In genomic region chr10:26995182-26995975, GRCm38 (mm10) we compare ENCODE assay signal across 9 mouse cellular contexts.
A peak's percentile ranks its signal among the peaks of the same experiment; 100 is the strongest.
DNase-seq lines count a peak whose midpoint lies in the region; ATAC-seq and TF ChIP-seq lines count a peak whose summit lies in the region.
"Had no signal": no experiment of that assay in that cellular context is flagged by ENCODE, and none has a peak within 500 bp of the region (broad histone marks: within the 10 kb centered on the region; RNA-seq: fewer than 3 reads in every experiment).

No protein-coding gene starts in this region.

- WGBS in kidney, embryonic 14.5 days, result 75% methylated on average over 8 of the region's 8 CpGs
- WGBS in hindbrain, embryonic 11.5 days, result 77% methylated on average over 8 of the region's 8 CpGs

- no peak overlapping the region for H3K27ac ChIP-seq in kidney, embryonic 14.5 days (ENCODE audit: low read depth, low read length)
- H3K27ac ChIP-seq in embryonic fibroblast, embryonic 13.5 days (ENCODE audit: insufficient read depth, low read length), result peak overlapping the region; percentile 85
- H3K27ac ChIP-seq in hindbrain, embryonic 11.5 days (ENCODE audit: low read depth, low read length), result no peak overlapping the region

- H3K4me1 ChIP-seq in kidney, embryonic 14.5 days (ENCODE audit: control insufficient read depth, insufficient read depth, low read length), result no peaks in the 10 kb centered on the region
- peaks cover 12% of the 10 kb centered on the region for H3K4me1 ChIP-seq in embryonic fibroblast, embryonic 13.5 days (ENCODE audit: control insufficient read depth, insufficient read depth, low read length)
- H3K4me1 ChIP-seq in hindbrain, embryonic 11.5 days (replicated peaks; ENCODE audit: control insufficient read depth, insufficient read depth, low read length), result no peaks in the 10 kb centered on the region

- H3K4me2 ChIP-seq in kidney, embryonic 14.5 days (replicated peaks; ENCODE audit: low read depth, low read length), result no peak overlapping the region
- no peak overlapping the region for H3K4me2 ChIP-seq in hindbrain, embryonic 11.5 days (replicated peaks; ENCODE audit: low read depth, low read length)
- H3K4me2 ChIP-seq: limb, embryonic 12.5 days had no signal

- no peak overlapping the region for H3K4me3 ChIP-seq in kidney, embryonic 14.5 days (ENCODE audit: low read length)
- no peak overlapping the region for H3K4me3 ChIP-seq in embryonic fibroblast, embryonic 13.5 days (ENCODE audit: insufficient read depth, low read length)
- no peak overlapping the region for H3K4me3 ChIP-seq in hindbrain, embryonic 11.5 days (ENCODE audit: low read depth, low read length)
- H3K4me3 ChIP-seq: limb, embryonic 12.5 days had no signal

- H3K36me3 ChIP-seq in kidney, embryonic 14.5 days (ENCODE audit: control insufficient read depth, insufficient read depth, low read length), result no peaks in the 10 kb centered on the region
- H3K36me3 ChIP-seq in hindbrain, embryonic 11.5 days (ENCODE audit: control insufficient read depth, insufficient read depth, low read length), result no peaks in the 10 kb centered on the region
- H3K36me3 ChIP-seq: limb, embryonic 12.5 days had no signal

- H3K27me3 ChIP-seq in kidney, embryonic 14.5 days (ENCODE audit: control insufficient read depth, insufficient read depth, low read length), result no peaks in the 10 kb centered on the region
- no peaks in the 10 kb centered on the region for H3K27me3 ChIP-seq in hindbrain, embryonic 11.5 days (ENCODE audit: control insufficient read depth, insufficient read depth, low read length)
- H3K27me3 ChIP-seq: limb, embryonic 12.5 days had no signal

- TF ChIP-seq CTCF in embryonic fibroblast, embryonic 13.5 days (IDR thresholded peaks at IDR 0.05; ENCODE audit: borderline replicate concordance, insufficient read depth, low read length), result no peak

- ATAC-seq in kidney, embryonic 14.5 days (ENCODE audit: low FRiP score, low TSS enrichment), result no peak
- ATAC-seq in hindbrain, embryonic 11.5 days (ENCODE audit: low FRiP score), result peak; percentile 54; the same call in 1 of the 2 replicates

- H3K9me3 ChIP-seq in kidney, embryonic 14.5 days (ENCODE audit: control insufficient read depth, low read length), result no peaks in the 10 kb centered on the region
- H3K9me3 ChIP-seq in hindbrain, embryonic 11.5 days (ENCODE audit: control insufficient read depth, low read length), result no peaks in the 10 kb centered on the region
- H3K9me3 ChIP-seq: limb, embryonic 12.5 days had no signal

- H3K9ac ChIP-seq in kidney, embryonic 14.5 days (ENCODE audit: low read depth, low read length), result no peak overlapping the region
- H3K9ac ChIP-seq in hindbrain, embryonic 11.5 days (ENCODE audit: low read depth, low read length), result no peak overlapping the region
- H3K9ac ChIP-seq: limb, embryonic 12.5 days had no signal

- DNase-seq in kidney, adult 18-20 months, result peak; percentile 51
- DNase-seq in adrenal gland, postnatal 36 days, result peak; percentile 48 to 60
- DNase-seq in hindbrain, embryonic 11.5 days (ENCODE audit: low spot score), result peak; percentile 67
- DNase-seq in layer of hippocampus, adult 9-10 months (ENCODE audit: low spot score), result peak; percentile 62
- DNase-seq in lung, postnatal 25 days (ENCODE audit: low spot score), result peak; percentile 21
- DNase-seq in right cerebral cortex, adult 18-20 months, result peak; percentile 49

- TF ChIP-seq POLR2A in embryonic fibroblast, embryonic 13.5 days (IDR thresholded peaks at IDR 0.05; ENCODE audit: low read depth, low read length), result no peak
